Mouse (Mus musculus) heart, adult 9 months (tissue): ENCODE data around the gene Galk2.
A peak's percentile ranks its signal among the peaks of the same experiment; 100 is the strongest.

ENCODE experiments used
- DNase-seq, 2 experiments: peaks; one replicate each; pipeline ENCODE4 v3.0.0; 2022; ENCODE audit warnings: low spot score in 2 of 2

The Galk2 gene

DNA sequence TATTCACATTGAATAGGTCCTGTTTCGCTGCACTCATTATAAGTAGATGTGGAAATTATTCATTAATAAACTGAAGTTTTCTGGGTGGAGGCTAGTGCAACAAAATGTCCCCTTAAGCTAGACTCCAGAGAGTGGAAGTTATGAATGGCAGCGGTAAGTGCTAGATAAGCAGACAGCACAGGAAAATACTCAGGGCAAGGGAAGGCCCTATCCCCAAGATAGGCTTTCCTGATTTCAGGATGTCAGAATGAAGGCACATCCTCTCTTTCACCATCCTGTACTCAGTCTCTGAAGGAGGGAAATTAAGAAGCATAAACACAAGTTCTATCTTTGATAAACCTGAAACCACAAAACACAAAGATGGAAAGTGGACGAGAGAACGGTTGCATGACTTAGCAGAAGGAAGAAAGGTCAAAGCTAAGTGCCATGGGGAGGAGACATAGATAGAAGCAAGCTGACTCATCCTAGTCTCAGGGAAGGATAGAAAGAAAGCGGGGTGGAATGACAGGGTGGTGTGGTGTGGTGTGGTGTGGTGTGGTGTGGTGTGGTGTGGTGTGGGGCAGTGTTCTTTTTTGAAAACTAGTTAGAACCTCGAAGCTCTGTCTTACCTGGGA, 42.0 kb downstream of the Galk2 start:
- DNase-seq: no peak

DNA sequence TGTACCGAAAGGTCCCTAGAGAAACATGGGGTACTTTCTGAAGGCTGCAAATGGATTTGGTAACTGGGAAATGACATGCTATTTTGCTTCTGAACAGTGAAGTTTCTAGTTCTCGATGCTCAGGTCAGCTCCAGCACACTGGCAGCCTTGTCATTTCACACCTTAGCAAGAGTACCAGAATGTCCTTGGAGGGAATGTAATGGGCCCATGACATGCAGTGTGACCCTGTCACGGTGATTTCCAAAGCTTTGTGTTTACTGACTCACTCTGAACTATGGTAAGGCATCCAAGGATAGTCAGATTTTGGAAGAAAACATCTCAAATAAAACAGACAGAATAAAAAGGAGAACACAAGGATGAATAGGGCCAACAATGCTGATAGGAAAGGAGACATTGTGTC, 42.5 kb downstream of the Galk2 start:
- no peak for DNase-seq

DNA sequence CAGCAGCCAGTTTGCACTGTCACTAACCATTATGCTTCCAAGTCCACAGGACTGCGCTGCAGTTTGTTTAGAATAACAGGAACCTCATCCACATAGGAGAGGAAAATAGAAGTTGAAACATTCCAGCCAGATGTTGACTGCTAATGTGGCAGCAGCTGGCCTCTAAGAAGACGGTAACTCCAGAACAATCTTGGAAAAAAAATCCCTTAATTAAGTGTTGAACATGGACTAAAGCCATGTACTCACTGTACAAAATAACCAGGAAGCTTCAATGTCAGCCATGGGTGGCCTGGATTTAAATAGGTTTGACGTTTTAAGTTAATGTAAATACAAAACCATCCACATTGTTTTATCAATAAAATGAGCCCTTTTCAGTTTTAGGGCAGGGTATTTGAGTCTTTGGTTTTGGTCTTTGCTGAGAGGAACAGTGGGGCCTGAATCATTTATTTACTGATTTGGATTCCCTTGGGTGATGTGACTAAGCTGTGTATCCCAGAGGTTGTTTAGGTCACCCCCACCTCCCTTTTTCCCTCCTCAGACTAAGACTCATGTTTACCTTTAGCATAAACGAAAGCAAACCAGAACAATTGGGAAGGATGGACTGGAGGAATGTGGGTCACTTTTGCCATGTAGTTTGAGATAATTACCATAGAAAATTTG, 47.6 kb downstream of the Galk2 start:
- DNase-seq: no peak

DNA sequence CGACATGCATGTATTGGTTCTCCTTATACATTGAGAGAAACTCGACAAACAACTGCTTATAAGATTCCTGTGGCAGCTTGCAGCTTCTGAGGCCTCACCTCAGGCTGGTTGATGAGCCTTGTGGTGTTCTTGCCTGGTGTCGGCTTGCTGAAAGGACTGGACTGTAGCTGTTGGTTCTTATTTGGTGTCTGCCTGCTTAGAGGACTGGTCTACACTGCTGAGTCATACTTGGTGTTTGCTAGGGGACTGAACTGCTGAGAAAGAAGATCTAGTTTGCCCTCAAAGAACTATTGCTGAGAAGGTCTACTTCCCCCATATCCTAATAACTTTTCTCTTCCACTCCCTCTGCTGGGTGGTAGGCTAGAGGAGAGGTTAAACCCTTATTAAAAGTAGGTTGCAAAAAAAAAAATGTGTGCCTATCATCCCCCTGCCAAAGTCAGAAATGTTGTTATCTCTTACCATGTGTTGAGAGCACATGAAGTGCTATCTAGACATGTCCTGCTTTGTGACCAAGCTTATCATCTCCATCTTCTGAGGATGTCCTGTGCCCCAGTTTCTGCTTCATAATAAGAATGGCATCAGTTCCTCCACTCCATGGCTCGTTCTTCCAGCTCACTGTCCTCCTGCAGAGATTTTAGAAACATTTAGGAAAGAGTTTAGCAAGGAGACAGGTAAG, 48.8 kb downstream of the Galk2 start:
- no peak for DNase-seq

DNA sequence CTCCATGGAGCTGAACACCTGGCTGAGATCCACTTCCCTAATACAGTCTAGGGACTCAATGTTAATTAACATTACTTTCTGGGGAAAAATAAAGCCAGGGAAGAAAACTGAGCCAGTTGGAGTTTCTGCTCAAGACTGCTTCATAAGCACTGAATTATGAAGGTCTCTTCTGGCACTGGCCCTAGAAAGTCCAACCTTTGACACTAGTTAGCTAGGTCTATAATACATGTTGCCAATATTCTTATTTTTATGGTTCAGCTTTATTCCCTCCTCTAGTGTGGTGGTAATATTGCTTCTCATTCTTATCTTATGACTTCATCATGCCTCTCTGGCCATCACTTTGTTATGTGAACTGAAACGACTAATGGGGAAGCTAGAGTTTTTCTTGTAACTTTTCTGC, 55.3 kb downstream of the Galk2 start:
- DNase-seq: no peak

DNA sequence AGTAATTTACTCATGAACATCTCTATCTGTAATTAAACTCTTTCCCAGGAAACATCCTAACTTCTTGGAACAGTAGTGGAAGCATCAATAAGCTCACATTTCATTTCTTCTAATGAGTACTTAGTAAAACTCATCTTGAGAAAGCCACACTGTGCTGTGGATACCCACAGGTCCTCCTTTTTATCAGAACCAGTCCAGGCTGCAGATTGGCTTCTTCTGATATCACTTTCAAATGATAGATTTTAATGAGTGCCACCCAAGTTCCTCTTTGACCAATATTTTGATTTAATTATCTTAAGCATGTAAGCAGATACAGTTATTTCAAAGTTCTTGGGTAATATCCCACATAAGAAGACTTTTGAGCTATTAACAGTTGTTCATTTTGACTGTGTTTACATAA, 55.8 kb downstream of the Galk2 start:
- DNase-seq: no peak

DNA sequence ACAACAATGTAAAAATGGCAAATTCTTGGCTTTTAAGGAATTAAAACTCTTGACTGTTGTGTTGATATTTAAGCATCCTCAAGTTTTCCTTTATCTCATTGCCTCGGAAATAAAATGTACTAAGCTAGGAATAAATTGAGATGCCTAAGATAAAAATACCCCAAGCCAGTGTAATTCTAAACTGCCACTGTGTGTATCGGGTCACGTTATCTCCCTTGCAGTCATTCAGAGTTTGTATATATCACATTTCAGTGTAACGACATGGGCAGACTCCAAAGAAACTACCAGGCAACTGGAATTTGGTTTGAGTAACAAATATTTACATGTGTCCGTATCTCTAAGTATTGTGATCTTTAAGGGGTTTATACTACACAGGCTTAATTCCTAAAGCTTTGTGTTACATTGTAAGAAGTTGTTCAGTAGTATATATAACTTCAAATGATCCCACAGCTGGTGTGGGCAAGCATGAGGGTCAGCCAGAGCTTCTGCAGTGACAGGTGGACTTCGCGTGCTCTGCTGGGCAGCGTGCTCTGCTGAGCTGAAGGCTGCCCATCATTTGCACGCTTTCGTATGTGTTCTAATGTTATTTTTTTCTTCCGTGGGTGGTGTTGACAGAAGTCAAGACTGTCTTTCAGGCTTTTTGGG, 57.9 kb downstream of the Galk2 start:
- DNase-seq: no peak

DNA sequence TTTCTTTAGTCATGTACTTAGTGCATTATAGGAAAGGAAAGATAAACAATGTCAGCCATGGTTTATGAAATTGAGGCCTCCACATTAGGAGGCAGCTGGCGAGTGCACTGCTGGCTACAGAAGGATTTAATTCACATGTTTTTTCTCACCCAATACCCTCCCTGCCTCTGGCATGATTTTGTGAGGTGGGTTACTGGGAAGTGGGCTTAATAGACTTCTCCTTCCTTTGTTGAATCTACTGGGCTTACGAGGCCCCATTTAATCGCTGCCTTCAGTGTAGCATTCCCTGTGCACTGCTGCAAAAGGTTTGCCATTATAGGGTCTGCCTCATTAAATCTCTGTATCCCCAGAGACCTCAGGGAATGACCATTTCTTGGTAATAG, 58.4 kb downstream of the Galk2 start:
- no peak for DNase-seq

DNA sequence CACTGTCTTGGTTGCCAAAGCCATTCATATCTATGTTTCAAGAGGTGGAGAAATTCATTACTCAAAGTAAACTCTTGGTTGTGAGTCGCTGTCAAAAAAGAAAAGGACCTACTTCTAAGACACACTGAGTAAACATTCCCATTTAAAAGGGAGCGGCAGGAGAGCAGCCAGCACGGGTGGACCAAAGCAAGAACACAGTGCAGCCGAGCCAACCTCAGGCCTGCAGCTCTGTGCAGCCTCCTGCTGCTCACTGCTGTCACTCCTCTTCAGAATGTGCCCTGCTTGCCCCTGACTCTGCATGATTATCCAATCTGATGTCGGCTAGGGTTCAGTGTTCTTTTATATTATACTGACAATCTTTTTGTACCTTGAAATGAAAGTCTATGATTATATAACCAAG, 62.4 kb downstream of the Galk2 start:
- DNase-seq: no peak

DNA sequence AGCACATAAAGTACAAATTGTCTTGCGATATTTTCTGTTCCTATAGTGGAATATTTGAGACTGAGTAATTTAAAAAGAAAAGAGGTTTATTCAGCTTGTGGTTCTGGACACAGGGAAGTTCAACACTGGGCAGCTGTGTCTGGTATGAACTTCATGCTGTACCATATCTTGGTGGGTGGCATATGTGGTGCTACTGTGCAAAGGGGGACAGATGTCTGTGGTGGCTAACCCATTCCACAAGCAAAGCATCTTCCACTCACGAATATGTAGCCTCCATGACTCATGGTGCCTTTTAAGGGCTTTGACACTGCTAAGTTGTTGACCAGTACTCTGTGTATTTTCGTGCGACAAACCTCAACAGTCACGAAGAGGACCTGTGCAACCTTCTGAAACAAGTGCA, 63.2 kb downstream of the Galk2 start:
- no peak for DNase-seq

DNA sequence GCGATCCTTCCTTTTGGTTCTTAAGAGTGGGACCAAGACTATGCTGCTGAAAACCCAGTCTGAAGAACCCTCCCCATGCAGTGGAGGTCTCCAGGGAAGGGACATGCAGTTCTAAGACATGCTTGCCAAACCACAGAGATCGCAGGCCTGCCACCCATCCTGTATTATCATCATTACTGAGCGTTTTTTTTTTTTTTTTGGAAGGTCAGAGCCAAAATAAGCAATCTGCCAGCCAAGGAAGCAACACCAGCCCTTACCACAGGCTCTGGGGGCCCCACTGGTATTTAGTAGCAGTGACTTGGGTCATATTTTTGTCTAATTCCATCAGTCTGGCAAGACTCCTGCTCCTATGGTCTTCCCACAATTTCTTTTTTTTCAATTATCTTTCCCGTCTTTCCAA, 64.0 kb downstream of the Galk2 start:
- peak; percentile 30 to 58 for DNase-seq

DNA sequence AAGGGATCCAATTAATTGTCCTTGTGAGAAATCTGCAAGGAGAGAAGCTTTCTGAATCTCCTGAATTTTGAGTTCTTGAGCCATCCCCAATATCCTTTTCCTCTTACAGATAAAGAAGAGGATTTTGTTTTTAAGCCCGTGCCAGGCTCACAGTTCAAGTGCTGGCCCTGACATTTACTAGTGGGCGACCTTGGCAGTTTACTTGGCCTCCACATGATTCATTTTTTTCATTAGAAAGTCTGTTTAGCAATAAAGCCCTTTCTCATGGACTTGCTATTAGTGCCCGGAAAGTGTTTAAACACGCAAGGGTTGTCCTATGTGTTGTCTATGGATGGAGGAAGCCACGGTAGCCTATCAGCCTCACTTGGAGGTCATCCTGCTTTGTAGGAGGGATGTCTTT, 64.4 kb downstream of the Galk2 start:
- no peak for DNase-seq

DNA sequence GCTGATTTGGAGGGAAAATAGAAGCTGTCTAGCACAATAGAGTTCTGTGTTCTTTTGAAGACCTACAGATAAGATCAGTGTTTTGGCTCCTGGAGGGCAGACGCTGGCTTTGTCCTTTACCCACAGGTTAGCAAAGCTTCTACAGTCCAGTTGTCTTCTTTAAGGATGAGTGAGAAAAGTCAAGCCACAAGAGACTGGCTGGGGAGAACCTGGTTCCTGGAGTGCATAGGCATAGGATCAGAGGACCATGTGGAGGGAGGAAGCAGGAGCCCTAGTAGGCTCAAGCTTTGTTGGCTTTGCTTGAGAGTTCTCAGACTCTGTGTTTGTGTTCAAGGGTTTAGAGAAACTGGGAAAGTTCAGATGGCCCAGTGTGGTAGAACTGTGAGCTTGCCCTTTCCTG, 65.6 kb downstream of the Galk2 start:
- DNase-seq: no peak

DNA sequence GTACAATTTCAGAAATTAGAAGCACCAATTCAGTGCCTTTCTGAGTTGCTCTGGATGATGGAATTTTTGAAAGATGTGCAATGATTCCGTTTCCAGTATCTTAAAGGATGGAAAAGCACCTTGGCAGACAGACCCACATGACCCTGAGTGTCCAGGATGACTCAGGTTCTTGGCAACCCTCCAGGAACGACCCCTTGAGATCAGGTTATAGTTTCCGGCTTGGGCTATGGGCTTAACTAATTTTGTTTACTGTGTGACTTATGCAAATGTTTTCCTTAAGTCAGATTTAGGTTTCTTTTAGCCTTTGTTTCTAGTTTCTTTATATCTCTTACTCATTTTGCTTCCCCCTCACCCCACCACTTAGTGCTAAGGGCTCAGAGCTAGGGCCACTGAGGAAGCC, 66.2 kb downstream of the Galk2 start:
- DNase-seq: no peak

DNA sequence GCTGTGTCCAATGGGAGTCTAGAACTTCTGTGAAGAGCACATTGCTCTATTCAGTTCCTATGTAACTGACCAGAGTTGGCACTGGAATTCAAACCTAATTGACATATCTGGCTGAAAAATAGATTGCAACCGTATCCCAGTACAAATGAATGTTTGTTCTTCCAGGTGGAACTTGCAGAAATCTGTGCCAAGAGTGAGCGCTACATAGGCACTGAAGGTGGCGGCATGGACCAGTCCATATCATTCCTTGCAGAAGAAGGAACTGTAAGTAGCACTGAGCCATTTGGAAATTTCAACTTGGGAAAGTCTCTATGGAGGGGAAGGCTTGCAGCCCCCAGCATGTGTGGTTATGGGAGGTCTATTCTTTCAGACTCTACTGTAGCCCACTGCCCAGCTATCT, 70.5 kb downstream of the Galk2 start:
- DNase-seq: no peak

DNA sequence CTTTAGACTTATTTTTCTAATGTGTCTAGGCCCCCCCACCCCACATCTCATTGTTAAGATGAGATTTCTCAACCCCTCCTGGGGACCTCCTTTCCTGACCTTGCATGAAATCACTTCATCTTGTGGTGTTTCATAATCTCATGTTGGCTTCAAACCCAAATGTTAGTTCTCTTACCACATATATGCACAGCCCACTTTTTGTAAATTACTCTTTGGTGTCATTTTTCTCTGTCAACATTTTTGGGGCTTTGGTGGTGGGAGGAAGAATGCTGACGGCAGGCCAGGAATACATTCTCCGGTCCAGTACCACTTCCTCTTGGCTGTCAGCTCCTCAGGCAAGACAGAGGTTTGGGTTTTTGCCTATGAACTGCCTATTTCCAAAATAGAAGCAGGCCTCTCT, 71.0 kb downstream of the Galk2 start:
- DNase-seq: no peak

DNA sequence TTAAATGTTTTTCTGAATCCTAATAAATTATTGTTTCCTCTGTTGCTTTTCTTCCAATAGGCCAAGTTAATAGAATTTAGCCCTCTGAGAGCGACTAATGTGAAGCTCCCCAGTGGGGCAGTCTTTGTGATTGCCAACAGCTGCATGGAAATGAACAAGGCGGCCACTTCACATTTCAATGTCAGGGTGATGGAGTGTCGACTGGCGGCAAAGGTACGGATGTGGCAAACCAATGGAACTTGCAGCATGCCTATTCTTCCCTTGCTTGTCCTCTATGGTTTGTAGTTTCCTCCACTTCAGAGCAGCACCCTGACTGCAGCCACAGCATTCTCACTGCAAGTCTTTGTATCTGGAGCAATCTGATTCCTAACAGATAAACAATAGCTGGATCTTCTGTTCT, 72.3 kb downstream of the Galk2 start:
- DNase-seq: no peak

DNA sequence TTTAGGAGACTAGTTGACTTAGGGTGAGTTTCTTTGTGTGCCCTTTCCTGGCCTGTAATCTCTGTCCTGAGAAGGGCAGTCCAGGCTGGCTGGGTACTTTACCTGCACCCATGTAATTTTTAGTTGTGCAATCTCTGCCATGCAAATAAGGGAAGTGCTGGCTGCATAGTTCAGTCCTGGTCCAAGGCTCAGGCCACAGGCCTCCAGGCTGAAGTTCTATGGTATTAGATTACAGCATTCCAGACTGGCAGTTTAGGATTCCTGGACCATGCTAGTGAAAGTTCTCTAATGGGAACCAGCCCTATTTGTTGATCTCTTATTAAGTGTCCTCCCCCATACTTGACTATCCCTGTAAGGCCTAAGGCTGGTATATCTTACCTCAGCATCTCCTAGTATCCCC, 73.8 kb downstream of the Galk2 start:
- no peak for DNase-seq

DNA sequence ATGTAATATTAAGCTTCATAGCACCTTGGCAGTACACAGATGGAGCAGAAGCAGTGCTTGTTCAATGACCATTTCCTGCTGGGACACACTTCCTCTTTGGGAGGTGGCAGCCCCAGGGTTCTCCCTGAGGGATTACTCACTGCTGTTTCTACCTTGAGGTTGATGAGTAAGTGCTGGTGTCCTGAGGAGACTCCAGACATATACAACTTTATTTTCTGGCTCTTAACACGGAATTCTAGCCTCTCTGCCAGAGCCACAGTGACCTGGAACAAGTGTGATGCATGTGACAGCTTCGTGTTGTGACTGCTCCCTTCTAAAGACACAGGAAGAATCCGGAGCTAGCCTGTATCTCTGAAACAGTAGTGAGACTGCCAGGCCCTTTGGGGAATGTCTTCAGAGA, 75.1 kb downstream of the Galk2 start:
- DNase-seq: no peak

DNA sequence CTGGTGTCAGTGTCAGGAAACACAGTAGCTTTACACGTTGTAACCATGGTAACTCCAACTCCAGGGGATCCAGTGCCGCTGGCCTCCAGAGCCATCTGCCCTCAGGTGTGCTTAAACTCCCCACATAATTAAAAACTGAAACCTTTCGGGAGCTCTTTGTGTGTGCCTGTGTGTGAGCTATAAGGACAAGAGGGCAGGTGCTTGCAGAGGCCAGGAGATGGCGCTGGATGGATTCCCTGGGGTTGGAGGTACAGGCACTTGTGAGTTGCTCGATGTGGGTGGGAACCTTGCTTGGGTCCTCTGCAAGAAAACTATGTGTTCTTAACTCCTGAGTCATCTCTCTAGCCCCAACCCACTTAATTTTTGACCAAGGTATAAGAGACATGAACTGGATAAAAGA, 77.5 kb downstream of the Galk2 start:
- DNase-seq: no peak

DNA sequence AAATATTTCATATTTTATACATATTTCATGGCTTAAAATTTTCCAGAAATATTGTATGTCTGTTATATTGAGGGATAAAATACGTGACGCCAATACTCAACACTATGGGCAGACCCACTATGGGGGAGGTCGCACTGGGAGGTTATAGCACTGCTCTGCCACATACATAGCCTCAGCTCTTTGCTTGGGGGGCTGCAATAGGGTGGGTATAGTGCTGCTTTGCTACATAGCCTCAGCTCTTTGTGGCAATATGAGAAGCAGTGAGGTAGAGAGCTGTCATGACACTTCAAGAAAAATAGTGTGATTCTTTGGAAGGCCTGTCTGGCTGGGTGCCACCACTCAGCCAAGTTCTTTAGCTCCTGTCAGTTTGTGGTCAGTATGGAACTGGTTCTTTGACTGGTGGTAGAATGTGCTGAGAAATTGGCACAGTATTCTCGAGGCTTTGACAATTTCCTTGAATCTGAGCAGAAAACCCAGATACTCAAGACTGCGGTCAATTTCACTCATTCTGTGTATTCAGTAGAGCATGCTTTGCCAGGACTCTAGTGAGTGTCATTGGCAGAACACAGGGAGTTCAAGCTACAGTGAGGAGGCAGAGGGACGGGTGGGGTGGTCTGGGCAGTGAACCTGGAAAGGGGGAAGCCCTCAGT, 80.2 kb downstream of the Galk2 start:
- DNase-seq: no peak

DNA sequence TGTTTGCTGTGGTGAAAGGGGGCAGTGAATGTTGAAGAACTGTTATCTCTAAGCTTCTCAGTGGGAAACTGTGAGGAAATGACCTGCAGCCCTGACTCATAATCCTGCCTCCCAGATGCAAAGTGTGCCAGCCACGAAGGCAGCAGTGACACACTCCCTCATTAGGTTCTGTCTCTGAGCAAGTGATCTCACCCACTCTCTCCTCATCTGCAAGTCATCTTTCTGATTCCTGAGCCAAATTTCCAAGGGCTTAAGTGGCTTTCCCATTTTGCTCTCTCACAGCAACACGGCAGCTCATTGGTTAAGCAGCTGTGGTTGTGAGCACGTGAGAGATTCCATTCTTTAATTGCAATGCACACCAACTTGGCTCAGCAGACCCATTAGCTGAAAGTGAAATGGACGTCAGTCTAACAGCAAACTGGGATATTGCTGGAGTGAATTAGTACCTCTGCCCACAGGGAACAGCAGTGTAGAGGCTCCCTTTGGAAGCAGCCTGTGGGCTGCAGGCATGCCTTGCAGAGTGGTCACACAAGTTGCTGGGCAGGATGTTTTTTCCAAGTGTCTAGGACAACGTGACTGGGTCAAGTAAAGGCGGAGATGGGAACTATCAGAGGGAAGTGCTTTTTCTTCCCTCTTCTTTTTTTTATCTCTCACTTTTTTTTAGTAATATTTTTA, 82.3 kb downstream of the Galk2 start:
- no peak for DNase-seq
